25 mouse cellular contexts compared by ENCODE assay signal in genomic region chr15:75216831-75217230, GRCm38 (mm10). TPM values are rescaled to one million over a fixed set of nuclear protein-coding genes. Genes with fewer than 3 reads are reported as not detected.
DNase-seq lines count a peak whose midpoint lies in the region; ATAC-seq lines count a peak whose summit lies in the region.
"Had no signal": no experiment of that assay in that cellular context is flagged by ENCODE, and none has a peak within 500 bp of the region (broad histone marks: within the 10 kb centered on the region; RNA-seq: fewer than 3 reads in every experiment).

No protein-coding gene starts in this region.

- H3K27me3 ChIP-seq in kidney, embryonic 14.5 days (ENCODE audit: control insufficient read depth, insufficient read depth, low read length) = no peaks in the 10 kb centered on the region
- H3K27me3 ChIP-seq in intestine, embryonic 15.5 days (replicated peaks) = no peaks in the 10 kb centered on the region
- H3K27me3 ChIP-seq: forebrain, embryonic 15.5 days; midbrain, embryonic 13.5 days; Patski had no signal

- H3K4me3 ChIP-seq in kidney, embryonic 14.5 days (ENCODE audit: low read length) = no peak overlapping the region
- peak overlapping the region; percentile 3 for H3K4me3 ChIP-seq in intestine, embryonic 15.5 days (replicated peaks)
- H3K4me3 ChIP-seq: embryonic facial prominence, embryonic 10.5 days; forebrain, embryonic 15.5 days; megakaryocyte, embryonic 14.5 days; midbrain, embryonic 13.5 days had no signal

- ATAC-seq in kidney, embryonic 14.5 days (ENCODE audit: low FRiP score, low TSS enrichment) = no peak
- no peak; the same call in 1 of the 2 replicates for ATAC-seq in intestine, embryonic 15.5 days
- ATAC-seq: forebrain, embryonic 15.5 days; midbrain, embryonic 13.5 days; Patski had no signal

- no peak overlapping the region for H3K4me2 ChIP-seq in kidney, embryonic 14.5 days (replicated peaks; ENCODE audit: low read depth, low read length)
- H3K4me2 ChIP-seq in intestine, embryonic 15.5 days (replicated peaks) = peak overlapping the region; percentile 47
- H3K4me2 ChIP-seq: forebrain, embryonic 15.5 days; hindbrain, embryonic 14.5 days; midbrain, embryonic 13.5 days had no signal

- 0 out of 2 replicates have a peak, but pooled peaks cover 2% of the 10 kb centered on the region for H3K9me3 ChIP-seq in kidney, embryonic 14.5 days (ENCODE audit: control insufficient read depth, low read length)
- H3K9me3 ChIP-seq in intestine, embryonic 15.5 days = no peaks in the 10 kb centered on the region
- H3K9me3 ChIP-seq: forebrain, embryonic 15.5 days had no signal

- H3K4me1 ChIP-seq in kidney, embryonic 14.5 days (ENCODE audit: control insufficient read depth, insufficient read depth, low read length) = no peaks in the 10 kb centered on the region
- no peaks in the 10 kb centered on the region for H3K4me1 ChIP-seq in intestine, embryonic 15.5 days (replicated peaks)
- H3K4me1 ChIP-seq: embryonic facial prominence, embryonic 10.5 days; forebrain, embryonic 15.5 days; megakaryocyte, embryonic 14.5 days; midbrain, embryonic 13.5 days had no signal

- H3K36me3 ChIP-seq in kidney, embryonic 14.5 days (ENCODE audit: control insufficient read depth, insufficient read depth, low read length) = no peaks in the 10 kb centered on the region
- no peaks in the 10 kb centered on the region for H3K36me3 ChIP-seq in intestine, embryonic 15.5 days
- H3K36me3 ChIP-seq: embryonic facial prominence, embryonic 10.5 days; forebrain, embryonic 15.5 days; G1E; midbrain, embryonic 13.5 days had no signal

- DNase-seq in kidney, adult 11 months = peak; percentile 82
- peak; percentile 74 to 80 for DNase-seq in kidney, adult 8-10 months
- peak; percentile 57 for DNase-seq in kidney, postnatal 14 days
- no peak for DNase-seq in cerebellum, adult 11 months
- no peak for DNase-seq in right cerebral cortex, postnatal 14 days
- DNase-seq in cerebellum, adult 9-10 months = no peak
- DNase-seq: adrenal gland, adult 8-10 months; cerebellum, adult 8-10 months; gastrocnemius, postnatal 10 days; layer of hippocampus, adult 9-11 months; lung, adult 2 months had no signal

- no peak overlapping the region; the same call in 1 of the 2 replicates for H3K27ac ChIP-seq in kidney, embryonic 14.5 days (ENCODE audit: low read depth, low read length)
- H3K27ac ChIP-seq in intestine, embryonic 15.5 days = peak overlapping the region; percentile 71
- H3K27ac ChIP-seq: embryonic facial prominence, embryonic 10.5 days; forebrain, embryonic 15.5 days; hindbrain, embryonic 14.5 days; midbrain, embryonic 13.5 days; stomach, postnatal 0 days had no signal

- H3K9ac ChIP-seq in kidney, embryonic 14.5 days (ENCODE audit: low read depth, low read length) = no peak overlapping the region
- H3K9ac ChIP-seq in intestine, embryonic 15.5 days = no peak overlapping the region
- H3K9ac ChIP-seq: forebrain, embryonic 15.5 days; hindbrain, embryonic 14.5 days; midbrain, embryonic 13.5 days had no signal

- 71% methylated on average over 1 of the region's 1 CpGs for WGBS in kidney, embryonic 14.5 days
- 90% methylated on average over 1 of the region's 1 CpGs for WGBS in intestine, embryonic 15.5 days

RNA-seq across cellular contexts. Expression of gene BC025446, which starts 0.7 kb away (rescaled TPM):
- 8.5 and 9.6 TPM in 2 replicates for polyA plus RNA-seq in kidney, embryonic 14.5 days (2014; fragmentation: Nextera tagmentation; extraction: Ambion mirVana)
- polyA plus RNA-seq in intestine, embryonic 15.5 days (2015; fragmentation: Nextera tagmentation; extraction: Ambion mirVana) = 31.2 and 36.5 TPM in 2 replicates
- polyA plus RNA-seq: cortical plate, adult 2 months; embryonic facial prominence, embryonic 10.5 days; forebrain, embryonic 15.5 days; G1E; heart, embryonic 14.5 days; hindbrain, embryonic 14.5 days; limb, embryonic 14.5 days; midbrain, embryonic 13.5 days had no signal

RNA-seq across cellular contexts. Expression of gene Ly6f, which starts 51.4 kb away (rescaled TPM):
- 0.33 TPM in 1 of 2 replicates, not detected in the other for polyA plus RNA-seq in kidney, embryonic 14.5 days (2014; fragmentation: Nextera tagmentation; extraction: Ambion mirVana)
- polyA plus RNA-seq in intestine, embryonic 15.5 days (2015; fragmentation: Nextera tagmentation; extraction: Ambion mirVana) = 0.54 and 0.64 TPM in 2 replicates
- polyA plus RNA-seq: cortical plate, adult 2 months; embryonic facial prominence, embryonic 10.5 days; forebrain, embryonic 15.5 days; G1E; heart, embryonic 14.5 days; hindbrain, embryonic 14.5 days; limb, embryonic 14.5 days; lung, adult 2 months; midbrain, embryonic 13.5 days; stomach, postnatal 0 days; urinary bladder, adult 2 months had no signal

Comparison
In these comparisons a context has a peak if more than half of its experiments do, and no peak if none do; other contexts are left out.
1. DNase-seq: peak in kidney, adult 11 months (single experiment), kidney, adult 8-10 months (2 of 2) and kidney, postnatal 14 days (single experiment); none in cerebellum, adult 11 months (single experiment), right cerebral cortex, postnatal 14 days (single experiment) and cerebellum, adult 9-10 months (single experiment).